8 mouse cellular contexts compared by ENCODE assay signal in genomic region chr1:170387180-170387912, GRCm38 (mm10).
DNase-seq lines count a peak whose midpoint lies in the region; ATAC-seq lines count a peak whose summit lies in the region.

No protein-coding gene starts in this region.

- H3K27me3 ChIP-seq in kidney, embryonic 14.5 days (ENCODE audit: control insufficient read depth, insufficient read depth, low read length): no peaks in the 10 kb centered on the region

- peak; percentile 68; the same call in 1 of the 2 replicates for ATAC-seq in kidney, embryonic 14.5 days (ENCODE audit: low FRiP score, low TSS enrichment)

- intact Hi-C loops in left cerebral cortex, postnatal 36 days (cut with DNase I): no loop called here

- H3K4me3 ChIP-seq in kidney, embryonic 14.5 days (ENCODE audit: low read length): no peak overlapping the region

- H3K4me1 ChIP-seq in kidney, embryonic 14.5 days (ENCODE audit: control insufficient read depth, insufficient read depth, low read length): no peaks in the 10 kb centered on the region

- DNase-seq in cerebellum, postnatal 14 days: peak; percentile 32 to 50
- no peak for DNase-seq in cerebellum, adult 9-11 months
- DNase-seq in frontal cortex, postnatal 14 days (ENCODE audit: low spot score in 2 of 2): peak; percentile 39 to 54
- peak; percentile 48 to 61 for DNase-seq in left cerebral cortex, postnatal 36 days (ENCODE audit: low spot score in 2 of 2)
- DNase-seq in right cerebral cortex, postnatal 10 days (ENCODE audit: low spot score in 2 of 2): peak; percentile 82 to 91
- DNase-seq in thymus, postnatal 4 days: no peak
- no peak for DNase-seq in thymus, postnatal 25 days

- no peaks in the 10 kb centered on the region for H3K36me3 ChIP-seq in kidney, embryonic 14.5 days (ENCODE audit: control insufficient read depth, insufficient read depth, low read length)

- 44% methylated on average over 12 of the region's 12 CpGs for WGBS in kidney, embryonic 14.5 days

- H3K4me2 ChIP-seq in kidney, embryonic 14.5 days (replicated peaks; ENCODE audit: low read depth, low read length): no peak overlapping the region

- H3K9me3 ChIP-seq in kidney, embryonic 14.5 days (ENCODE audit: control insufficient read depth, low read length): no peaks in the 10 kb centered on the region

- no peak overlapping the region for H3K27ac ChIP-seq in kidney, embryonic 14.5 days (ENCODE audit: low read depth, low read length)

- H3K9ac ChIP-seq in kidney, embryonic 14.5 days (ENCODE audit: low read depth, low read length): no peak overlapping the region

Comparison
In these comparisons a context has a peak if more than half of its experiments do, and no peak if none do; other contexts are left out.
1. DNase-seq: peak in cerebellum, postnatal 14 days (2 of 2), frontal cortex, postnatal 14 days (2 of 2), left cerebral cortex, postnatal 36 days (2 of 2) and right cerebral cortex, postnatal 10 days (2 of 2); none in cerebellum, adult 9-11 months (single experiment), thymus, postnatal 4 days (single experiment) and thymus, postnatal 25 days (single experiment).